Mouse (Mus musculus) lung, adult 2 months (tissue): ENCODE results near the gene Ak1. TPM values are rescaled to one million over a fixed set of nuclear protein-coding genes. Genes with fewer than 3 reads are reported as not detected.
A peak's percentile ranks its signal among the peaks of the same experiment; 100 is the strongest.

Experiments used
- DNase-seq: peaks from one replicate; pipeline ENCODE4 v3.0.0; 2022
- H3K4me1 ChIP-seq: fragments of 200-500 bp; 2 replicates; pipeline ENCODE4 v1.6.1; 2011; ENCODE audit warnings: low read length; ENCODE audit not compliant: control insufficient read depth, insufficient read depth
- H3K4me3 ChIP-seq: fragments of 200-500 bp; replicated peaks from 2 replicates; pipeline ENCODE3; 2011; ENCODE audit warnings: low read depth, mild to moderate bottlenecking, control low read depth, low read length; ENCODE audit errors: extremely low read depth
- CTCF ChIP-seq: fragments of 200-500 bp; IDR thresholded peaks from 2 replicates; pipeline ENCODE4 v1.5.1; 2011; ENCODE audit warnings: mild to moderate bottlenecking, low read length, control low read depth; ENCODE audit not compliant: insufficient read depth
- POLR2A ChIP-seq: fragments of 200-500 bp; IDR thresholded peaks from 2 replicates; pipeline ENCODE4 v1.6.1; 2011; ENCODE audit warnings: low read depth, mild to moderate bottlenecking, control low read depth, low read length, borderline replicate concordance; ENCODE audit errors: extremely low read depth
- WGBS: fragments of 180-500 bp; shearing (Covaris S2); methylation state at CpG from one replicate; pipeline ENCODE4 v1.1.7; 2018; 5-methylcytosine and 5-hydroxymethylcytosine counted together
- polyA plus RNA-seq: library from polyadenylated mRNA; depleted of rRNA; stranded (reverse); fragments of >200 nt; gene quantifications from 2 replicates; pipeline ENCODE4 v1.2.3, GENCODE M21; 2012

Gene Ak1
- polyA plus RNA-seq, 1 experiment: 65.9 TPM

DNA sequence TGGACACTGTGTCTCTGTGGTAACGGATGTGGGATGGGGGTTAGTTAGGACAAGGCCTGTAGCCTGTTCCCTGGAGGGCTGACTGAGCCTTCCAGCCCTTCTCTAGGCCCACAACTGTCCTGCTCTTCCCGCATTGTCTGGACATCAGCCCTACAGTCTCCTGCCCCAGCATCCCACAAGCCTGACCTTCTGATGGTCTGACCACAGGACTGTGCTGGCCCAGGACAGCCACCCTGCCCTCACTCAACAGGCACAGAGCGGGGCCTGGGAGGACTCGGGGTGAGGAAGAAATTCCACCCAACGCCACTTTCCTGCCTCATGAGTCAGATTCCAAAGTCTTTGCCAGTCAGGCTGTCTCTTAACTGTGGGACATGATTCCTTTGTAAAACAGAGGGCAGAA lies 23.9 kb upstream of the Ak1 start:
- TF ChIP-seq CTCF (no peak), POLR2A (no peak)
- DNase-seq: no peak
- peaks cover 6% of the 10 kb centered on the region for H3K4me1 ChIP-seq
- no peak overlapping the region for H3K4me3 ChIP-seq
- WGBS: 86% methylated on average over 5 of the region's 5 CpGs

- no peak for DNase-seq
- WGBS: 60% methylated on average over 8 of the region's 8 CpGs
- H3K4me1 ChIP-seq: peaks cover 6% of the 10 kb centered on the region
- H3K4me3 ChIP-seq: no peak overlapping the region
- TF ChIP-seq POLR2A: no peak
- no peak for TF ChIP-seq CTCF
Observed at GRCm38 (mm10) chr2:32598506-32598905, 23.1 kb upstream of the Ak1 start.

DNA sequence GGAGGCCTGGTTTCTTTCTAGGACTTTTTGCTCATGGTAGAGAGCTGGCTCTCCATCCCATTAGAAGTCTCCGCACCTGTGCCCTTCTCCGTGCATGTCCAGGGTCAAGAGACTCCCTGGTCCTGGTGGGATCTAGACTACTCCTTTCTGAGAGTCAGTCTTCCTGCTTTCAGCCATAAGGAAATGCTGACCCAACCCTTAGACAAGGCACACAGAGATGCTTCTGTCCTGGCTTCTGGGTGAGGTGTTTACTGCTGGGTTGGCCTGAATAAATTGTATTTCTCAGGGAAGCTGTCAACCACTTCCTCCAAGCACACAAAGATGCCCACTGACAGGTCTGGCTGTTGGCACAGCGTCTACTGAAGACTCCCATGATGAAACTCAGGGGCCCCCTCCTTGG lies 22.1 kb upstream of the Ak1 start, which contains the start of gene St6galnac6:
Gene St6galnac6 (plus strand): TSS at position 301 of the 400 bp plus-strand sequence.
- Histone ChIP-seq H3K4me1 (peaks cover 6% of the 10 kb centered on the region), H3K4me3 (no peak within 1 kb of the TSS)
- no peak for TF ChIP-seq POLR2A
- no peak for TF ChIP-seq CTCF
- DNase-seq: no peak
- whole genome bisulfite sequencing: 90% methylated on average over 3 of the region's 3 CpGs

GRCm38 (mm10) chr2:32601417-32602065 lies 20.0 kb upstream of the Ak1 start:
- Histone ChIP-seq H3K4me3 (no peak overlapping the region), H3K4me1 (peaks cover 7% of the 10 kb centered on the region)
- TF ChIP-seq CTCF (peak; percentile 55), POLR2A (no peak)
- peak; percentile 42 for DNase-seq
- 39% methylated on average over 8 of the region's 8 CpGs for WGBS

- peak; percentile 92 for DNase-seq
- peak; percentile 88 for TF ChIP-seq CTCF
- peak; percentile 27; the same call in 1 of the 2 replicates for TF ChIP-seq POLR2A
- 1% methylated on average over 11 of the region's 11 CpGs for WGBS
- H3K4me3 ChIP-seq: peak overlapping the region; percentile 55
- H3K4me1 ChIP-seq: peaks cover 8% of the 10 kb centered on the region
Observed at GRCm38 (mm10) chr2:32602600-32603054, 18.9 kb upstream of the Ak1 start.

DNA sequence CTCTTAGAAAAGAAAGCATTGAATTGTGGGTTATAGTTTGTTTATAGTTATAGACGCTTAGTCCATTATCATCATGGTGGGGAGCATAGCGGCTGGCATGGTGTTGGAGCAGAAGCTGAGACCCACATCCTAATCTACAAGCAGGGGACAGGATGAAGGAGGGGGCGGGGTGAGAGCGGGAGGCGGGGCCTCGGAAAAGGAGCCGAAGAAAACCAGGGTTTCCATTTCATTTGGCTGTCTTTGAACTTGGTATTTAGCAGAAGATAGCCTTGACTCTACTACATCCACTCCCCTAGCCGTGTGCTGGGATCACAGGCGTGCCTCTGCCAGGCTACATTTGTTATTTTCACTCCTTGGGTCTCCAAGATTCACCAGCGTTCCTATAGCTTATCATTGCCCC lies 16.9 kb upstream of the Ak1 start:
- 42% methylated on average over 10 of the region's 10 CpGs for WGBS
- Histone ChIP-seq H3K4me3 (no peak overlapping the region), H3K4me1 (peaks cover 15% of the 10 kb centered on the region)
- no peak for DNase-seq
- TF ChIP-seq CTCF: no peak
- TF ChIP-seq POLR2A: no peak

DNA sequence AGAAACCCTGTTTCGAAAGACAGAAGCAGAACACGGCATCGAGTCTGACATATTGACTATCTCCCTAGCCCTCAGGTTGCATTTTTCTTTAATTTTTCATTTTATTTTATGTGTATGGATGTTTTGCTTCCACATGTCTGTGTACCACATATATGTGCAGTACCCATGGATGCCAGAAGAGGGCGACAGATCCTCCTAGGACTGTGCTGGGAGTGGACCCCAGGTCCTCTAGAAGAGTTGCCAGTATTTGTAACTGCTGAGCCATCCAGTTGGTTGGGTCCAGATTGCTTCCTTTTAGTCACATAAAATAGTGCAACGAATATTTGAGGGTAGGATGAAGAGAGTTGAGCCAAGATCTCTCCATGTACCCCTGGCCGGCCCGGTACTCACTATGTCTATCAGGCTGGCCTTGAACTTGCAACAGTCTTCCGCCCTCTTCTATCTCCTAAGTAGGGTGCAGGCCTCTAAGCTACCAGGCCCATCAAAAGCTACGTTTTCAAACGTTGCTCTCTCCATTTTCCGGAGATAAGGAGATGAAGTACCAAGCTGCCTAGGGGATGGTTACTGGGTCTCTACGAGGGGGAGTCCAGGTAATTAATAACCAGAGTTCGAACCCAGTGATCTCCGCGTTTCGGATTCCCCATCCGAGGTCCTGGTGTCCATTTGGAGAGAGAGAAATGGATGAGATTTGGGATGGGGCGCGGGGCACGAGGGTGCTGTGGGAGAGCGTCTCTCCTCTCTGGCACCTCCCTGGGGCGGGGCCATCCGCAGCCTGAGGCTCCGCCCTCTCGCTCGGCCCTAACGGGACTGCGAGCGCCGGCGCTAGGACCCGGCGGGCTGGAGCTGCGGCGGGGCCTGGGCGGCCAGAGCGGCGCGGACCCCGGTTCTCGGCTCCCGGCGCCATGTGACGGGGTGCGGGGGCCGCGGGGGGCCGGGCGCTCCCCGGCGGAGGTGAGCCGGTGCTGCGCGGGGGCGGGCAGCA lies 15.1 kb upstream of the Ak1 start:
- TF ChIP-seq POLR2A: no peak
- peak; percentile 30; the same call in 1 of the 2 replicates for TF ChIP-seq CTCF
- peak overlapping the region; percentile 62 for H3K4me3 ChIP-seq
- 13% methylated on average over 55 of the region's 55 CpGs for WGBS
- DNase-seq: peak; percentile 80
- peaks cover 17% of the 10 kb centered on the region for H3K4me1 ChIP-seq

DNA sequence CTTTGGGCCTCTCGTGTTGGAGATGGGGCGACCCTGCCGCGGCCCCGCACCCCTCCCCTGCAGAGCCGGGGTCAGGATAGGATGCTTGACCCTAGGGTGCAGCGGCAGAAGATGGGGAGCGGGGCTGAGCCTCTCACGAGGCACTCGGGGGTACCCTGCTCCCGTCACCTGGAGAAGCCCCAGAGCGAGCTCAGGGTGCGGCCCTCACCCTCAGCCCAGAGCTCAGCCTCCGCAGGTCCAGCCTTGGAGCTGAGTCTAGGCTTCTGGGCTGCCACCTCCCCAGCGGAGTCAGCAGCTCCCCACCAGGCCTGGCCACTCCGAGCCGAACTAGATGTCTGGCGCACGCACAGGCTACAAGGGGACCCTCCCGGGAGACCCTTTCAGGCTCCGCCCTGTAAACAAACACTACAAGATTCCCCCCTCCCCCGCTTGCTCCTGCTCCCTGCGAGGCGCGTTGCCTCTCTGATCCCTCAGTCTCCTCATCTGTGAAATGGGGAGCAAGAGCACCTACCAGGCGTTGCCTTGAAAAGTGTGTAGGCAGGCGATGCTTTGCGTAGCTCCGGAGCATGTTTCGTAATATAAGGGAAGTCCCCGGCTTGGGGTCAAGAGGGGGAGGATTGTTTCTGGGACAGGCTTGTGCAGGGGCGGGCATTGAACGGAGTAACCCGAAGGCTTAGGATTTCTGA lies 14.2 kb upstream of the Ak1 start:
- peak; percentile 56 for DNase-seq
- WGBS: 8% methylated on average over 34 of the region's 34 CpGs
- H3K4me3 ChIP-seq: peak overlapping the region; percentile 62
- H3K4me1 ChIP-seq: peaks cover 12% of the 10 kb centered on the region
- TF ChIP-seq POLR2A (peak; percentile 40; the same call in 1 of the 2 replicates), CTCF (no peak)
